Mouse (Mus musculus) myocyte (in vitro differentiated cells): ENCODE measurements around the gene Rbm7. TPM values are rescaled to one million over a fixed set of nuclear protein-coding genes. Genes with fewer than 3 reads are reported as not detected.
"Not testable (repeated sequence)": the region's sequence is repeated elsewhere in the genome, so short reads cannot be mapped to it uniquely, and the experiment has no call there.

Experiments used
- H3K27me3 ChIP-seq: one replicate; pipeline ENCODE4 v1.6.1; 2011; ENCODE audit not compliant: control insufficient read depth, insufficient read depth, insufficient read length
- H3K36me3 ChIP-seq: one replicate; pipeline ENCODE4 v1.6.1; 2011; ENCODE audit not compliant: control insufficient read depth, insufficient read depth
- H3K4me2 ChIP-seq: one replicate; pipeline ENCODE4 v1.6.1; 2011; ENCODE audit warnings: low read depth, control low read depth
- H3K4me3 ChIP-seq: one replicate; pipeline ENCODE4 v1.5.1; 2011; ENCODE audit warnings: mild to moderate bottlenecking, control low read depth, moderate library complexity
- H3K79me2 ChIP-seq: one replicate; pipeline ENCODE4 v1.6.1; 2011; ENCODE audit not compliant: control insufficient read depth, insufficient read depth
- H3ac ChIP-seq: one replicate; pipeline ENCODE4 v1.6.1; 2011; ENCODE audit not compliant: control insufficient read depth, insufficient read length
- CEBPB ChIP-seq: IDR thresholded peaks from 2 replicates; pipeline ENCODE4 v1.6.1; 2011; ENCODE audit warnings: mild to moderate bottlenecking, moderate library complexity; ENCODE audit not compliant: poor library complexity, insufficient read depth, severe bottlenecking
- E2F4 ChIP-seq: IDR thresholded peaks from one replicate; pipeline ENCODE4 v1.6.1; 2011; ENCODE audit warnings: mild to moderate bottlenecking, control low read depth, moderate library complexity; ENCODE audit not compliant: insufficient read depth
- MAX ChIP-seq: IDR thresholded peaks from one replicate; pipeline ENCODE4 v1.6.1; 2011; ENCODE audit warnings: low read depth, mild to moderate bottlenecking, control low read depth
- MYOD1 ChIP-seq, 3 experiments: IDR thresholded peaks; one replicate each; pipeline ENCODE4 v1.6.1; 2011; ENCODE audit warnings: control low read depth in 2 of 3, low read depth in 2 of 3, mild to moderate bottlenecking in 2 of 3, moderate library complexity in 1 of 3; ENCODE audit not compliant: insufficient read length in 2 of 3, control insufficient read depth in 1 of 3
- MYOG ChIP-seq, 3 experiments: IDR thresholded peaks; one replicate each; pipeline ENCODE4 v1.6.1; 2011; ENCODE audit warnings: control low read depth in 2 of 3, low read depth in 2 of 3, mild to moderate bottlenecking in 2 of 3; ENCODE audit not compliant: insufficient read length in 2 of 3, control insufficient read depth in 1 of 3, insufficient read depth in 1 of 3
- POLR2A ChIP-seq: IDR thresholded peaks from one replicate; pipeline ENCODE4 v1.6.1; 2011; ENCODE audit warnings: low read depth, mild to moderate bottlenecking, control low read depth, moderate library complexity; ENCODE audit not compliant: insufficient read length
- POLR2AphosphoS2 ChIP-seq: IDR thresholded peaks from one replicate; pipeline ENCODE4 v1.6.1; 2011; ENCODE audit warnings: low read depth, control low read depth; ENCODE audit not compliant: insufficient read length
- REST ChIP-seq: IDR thresholded peaks from one replicate; pipeline ENCODE4 v1.6.1; 2011; ENCODE audit warnings: mild to moderate bottlenecking, control low read depth, moderate library complexity; ENCODE audit not compliant: insufficient read depth, insufficient read length
- SRF ChIP-seq: IDR thresholded peaks from one replicate; pipeline ENCODE4 v1.6.1; 2011; ENCODE audit warnings: low read depth; ENCODE audit not compliant: control insufficient read depth, insufficient read length
- TCF12 ChIP-seq: IDR thresholded peaks from one replicate; pipeline ENCODE4 v1.6.1; 2011; ENCODE audit warnings: mild to moderate bottlenecking, control low read depth; ENCODE audit not compliant: poor library complexity, insufficient read depth, severe bottlenecking
- TCF3 ChIP-seq: IDR thresholded peaks from one replicate; pipeline ENCODE4 v1.6.1; 2011; ENCODE audit warnings: low read depth, control low read depth; ENCODE audit not compliant: insufficient read length
- USF1 ChIP-seq: IDR thresholded peaks from one replicate; pipeline ENCODE4 v1.6.1; 2011; ENCODE audit warnings: low read depth, mild to moderate bottlenecking, control low read depth, moderate library complexity
- polyA plus RNA-seq: library from polyadenylated mRNA; unstranded; fragments of >200 nt; fragmentation: generic; extraction: Trizol; gene quantifications from one replicate; pipeline ENCODE4 v1.2.1, GENCODE M21; 2012; ENCODE audit warnings: missing spikeins

The Rbm7 gene
- polyA plus RNA-seq, 1 experiment: 12.3 TPM

DNA sequence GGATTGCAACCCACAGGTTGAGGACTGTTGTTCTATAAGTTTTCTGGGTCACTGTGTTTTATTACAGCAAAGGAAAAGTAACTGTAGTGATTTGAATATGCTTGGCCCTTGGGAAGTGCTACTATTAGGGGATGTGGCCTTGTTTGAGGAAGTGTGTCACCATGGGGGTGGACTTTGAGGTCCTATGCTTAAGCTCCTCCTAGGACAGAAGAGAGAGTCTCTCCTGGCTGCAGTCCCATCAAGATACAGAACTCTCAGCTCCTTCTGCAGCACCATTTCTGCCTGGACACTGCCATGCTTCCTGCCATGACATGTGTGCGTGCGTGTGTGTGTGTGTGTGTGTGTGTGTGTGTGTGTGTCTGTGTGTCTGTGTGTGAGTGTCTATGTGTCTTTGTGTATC, 37.6 kb upstream of the Rbm7 start:
- TF ChIP-seq TCF3 (no peak), POLR2A (no peak), USF1 (no peak), E2F4 (no peak), SRF (no peak), CEBPB (no peak), TCF12 (no peak), MYOG (IDR thresholded peaks at IDR 0.05; ENCODE audit: control insufficient read depth in 1 of 3, insufficient read depth in 1 of 3, insufficient read length in 2 of 3, low read depth in 2 of 3) (no peak), POLR2AphosphoS2 (no peak), REST (no peak), MAX (no peak), MYOD1 (IDR thresholded peaks at IDR 0.05; ENCODE audit: control insufficient read depth in 1 of 3, insufficient read length in 2 of 3, low read depth in 2 of 3) (no peak)
- H3K4me3 ChIP-seq: no peak overlapping the region
- H3K36me3 ChIP-seq: no peaks in the 10 kb centered on the region
- no peaks in the 10 kb centered on the region for H3K79me2 ChIP-seq
- H3ac ChIP-seq: no peak overlapping the region
- H3K4me2 ChIP-seq: no peak overlapping the region
- no peaks in the 10 kb centered on the region for H3K27me3 ChIP-seq

GRCm38 (mm10) chr9:48532203-48532602, 37.1 kb upstream of the Rbm7 start:
- Histone ChIP-seq H3K27me3 (no peaks in the 10 kb centered on the region), H3ac (no peak overlapping the region), H3K4me2 (no peak overlapping the region), H3K36me3 (no peaks in the 10 kb centered on the region), H3K4me3 (no peak overlapping the region), H3K79me2 (no peaks in the 10 kb centered on the region)
- TF ChIP-seq POLR2AphosphoS2 (no peak), TCF3 (no peak), TCF12 (no peak), MAX (no peak), MYOG (IDR thresholded peaks at IDR 0.05; ENCODE audit: control insufficient read depth in 1 of 3, insufficient read depth in 1 of 3, insufficient read length in 2 of 3, low read depth in 2 of 3) (no peak), CEBPB (no peak), MYOD1 (IDR thresholded peaks at IDR 0.05; ENCODE audit: control insufficient read depth in 1 of 3, insufficient read length in 2 of 3, low read depth in 2 of 3) (no peak), USF1 (no peak), E2F4 (no peak), REST (no peak), POLR2A (no peak), SRF (no peak)

DNA sequence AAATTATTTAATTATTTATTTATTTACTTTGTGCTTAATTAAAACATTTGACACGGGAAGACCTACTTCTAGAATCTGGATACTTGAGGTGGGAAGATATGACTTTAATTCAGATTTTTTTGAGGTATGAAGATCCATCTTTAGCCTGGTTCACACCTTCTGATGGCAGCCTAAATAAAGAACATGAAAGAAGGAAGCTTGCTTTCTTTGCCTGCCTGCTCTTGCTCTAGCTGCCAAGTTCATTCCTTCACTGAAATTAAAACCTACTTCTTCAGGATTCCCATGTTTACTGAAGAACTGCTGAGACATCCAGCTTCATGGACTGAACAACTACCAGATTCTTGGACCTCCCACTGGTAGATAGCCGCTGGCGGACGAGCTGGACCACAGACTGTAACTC, 36.2 kb upstream of the Rbm7 start:
- no peak overlapping the region for H3K4me2 ChIP-seq
- no peaks in the 10 kb centered on the region for H3K79me2 ChIP-seq
- no peaks in the 10 kb centered on the region for H3K36me3 ChIP-seq
- no peak overlapping the region for H3K4me3 ChIP-seq
- H3K27me3 ChIP-seq: no peaks in the 10 kb centered on the region
- H3ac ChIP-seq: no peak overlapping the region
- TF ChIP-seq MYOG (IDR thresholded peaks at IDR 0.05; ENCODE audit: control insufficient read depth in 1 of 3, insufficient read depth in 1 of 3, insufficient read length in 2 of 3, low read depth in 2 of 3): no peak

DNA sequence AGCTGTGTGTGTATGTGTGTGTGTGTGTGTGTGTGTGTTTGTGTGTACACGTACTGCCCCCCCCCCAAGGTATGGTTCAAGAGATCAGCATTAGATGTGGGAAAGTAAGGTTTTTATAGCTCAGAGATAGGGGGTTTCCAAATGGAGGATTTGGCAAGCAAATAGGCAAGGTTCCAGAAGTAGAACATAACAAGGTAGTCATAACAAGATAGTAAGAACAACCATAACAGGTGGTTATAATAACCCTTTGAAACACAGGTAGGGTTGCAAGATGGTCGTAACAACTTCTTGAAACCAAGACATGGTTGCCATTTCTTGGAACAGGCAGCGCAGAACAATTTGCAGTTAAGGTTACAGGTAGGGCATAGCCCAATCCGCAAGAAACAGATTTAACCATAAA, 31.4 kb upstream of the Rbm7 start:
- H3K27me3 ChIP-seq: no peaks in the 10 kb centered on the region
- no peak overlapping the region for H3ac ChIP-seq
- H3K4me3 ChIP-seq: no peak overlapping the region
- H3K36me3 ChIP-seq: no peaks in the 10 kb centered on the region
- no peak for TF ChIP-seq POLR2A
- no peak overlapping the region for H3K4me2 ChIP-seq
- H3K79me2 ChIP-seq: no peaks in the 10 kb centered on the region

GRCm38 (mm10) chr9:48525566-48525965, 30.5 kb upstream of the Rbm7 start:
- no peaks in the 10 kb centered on the region for H3K27me3 ChIP-seq
- no peaks in the 10 kb centered on the region for H3K79me2 ChIP-seq
- no peak overlapping the region for H3K4me2 ChIP-seq
- TF ChIP-seq MYOG (IDR thresholded peaks at IDR 0.05; ENCODE audit: control insufficient read depth in 1 of 3, insufficient read depth in 1 of 3, insufficient read length in 2 of 3, low read depth in 2 of 3) (no peak), CEBPB (no peak), POLR2A (no peak), USF1 (no peak), TCF3 (no peak), TCF12 (no peak), MYOD1 (IDR thresholded peaks at IDR 0.05; ENCODE audit: control insufficient read depth in 1 of 3, insufficient read length in 2 of 3, low read depth in 2 of 3) (no peak), SRF (no peak), MAX (no peak), REST (no peak), E2F4 (no peak), POLR2AphosphoS2 (no peak)
- no peak overlapping the region for H3K4me3 ChIP-seq
- H3K36me3 ChIP-seq: no peaks in the 10 kb centered on the region
- no peak overlapping the region for H3ac ChIP-seq

GRCm38 (mm10) chr9:48520405-48520804, 25.3 kb upstream of the Rbm7 start:
- not testable (repeated sequence) for H3K4me3 ChIP-seq, H3K79me2 ChIP-seq, H3ac ChIP-seq, H3K36me3 ChIP-seq, H3K27me3 ChIP-seq, H3K4me2 ChIP-seq
